Mouse (Mus musculus): Measurements from ENCODE around the gene H1fnt. TPM values are rescaled to one million over a fixed set of nuclear protein-coding genes. Genes with fewer than 3 reads are reported as not detected.

H1fnt gene
- polyA plus RNA-seq (2012; ENCODE audit: low replicate concordance) = not detected in 2 replicates

DNA sequence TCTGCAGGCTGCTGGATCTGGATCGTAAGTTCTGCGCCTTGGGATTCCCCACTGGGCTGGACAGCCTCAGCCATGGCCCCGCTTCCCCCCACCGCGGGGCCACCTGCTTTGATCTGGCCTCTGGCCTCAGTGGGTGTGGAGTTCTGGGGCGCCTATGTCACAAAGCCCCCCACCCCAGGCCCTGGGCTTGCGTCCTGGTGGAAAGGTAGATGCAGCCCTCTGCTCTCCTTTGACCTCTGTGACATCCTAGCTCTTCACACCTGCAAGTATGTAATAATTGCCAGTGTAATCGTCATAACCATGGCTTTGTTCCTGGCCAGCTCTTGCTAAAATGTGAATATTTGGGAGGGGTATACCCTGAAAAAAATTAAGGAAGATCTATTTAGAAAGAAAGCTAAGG, at the start of gene H1fnt:
H1fnt (minus strand) TSS at position 101 of the 400 bp plus-strand sequence.

GRCm38 (mm10) chr15:98295628-98296551, 38.8 kb upstream of the H1fnt start, which contains the start of gene Zfp641:
TSS of gene Zfp641 (minus strand) at chr15:98296161.

DNA sequence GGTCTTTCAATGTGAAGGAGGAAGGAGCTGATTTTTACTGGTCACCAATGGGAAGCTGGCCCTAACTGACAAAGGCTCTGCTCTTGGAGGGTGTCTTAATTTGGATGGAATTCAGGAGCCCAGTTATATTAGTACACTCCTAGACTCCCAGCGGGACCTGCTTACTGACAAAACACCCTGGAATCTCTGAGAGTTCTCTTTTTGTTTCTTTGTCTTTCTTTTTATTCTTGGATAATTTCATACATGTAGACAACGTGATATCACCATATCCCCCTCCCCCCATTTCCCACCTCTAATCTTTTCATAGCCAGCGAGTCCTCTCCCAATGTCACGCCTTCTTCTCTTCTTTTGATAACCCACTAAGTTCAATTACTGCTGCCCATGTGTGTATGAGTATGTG, 22.7 kb downstream of the H1fnt start, which contains the start of gene Olfr286:
Olfr286 (minus strand) TSS at position 101 of the 400 bp plus-strand sequence.

DNA sequence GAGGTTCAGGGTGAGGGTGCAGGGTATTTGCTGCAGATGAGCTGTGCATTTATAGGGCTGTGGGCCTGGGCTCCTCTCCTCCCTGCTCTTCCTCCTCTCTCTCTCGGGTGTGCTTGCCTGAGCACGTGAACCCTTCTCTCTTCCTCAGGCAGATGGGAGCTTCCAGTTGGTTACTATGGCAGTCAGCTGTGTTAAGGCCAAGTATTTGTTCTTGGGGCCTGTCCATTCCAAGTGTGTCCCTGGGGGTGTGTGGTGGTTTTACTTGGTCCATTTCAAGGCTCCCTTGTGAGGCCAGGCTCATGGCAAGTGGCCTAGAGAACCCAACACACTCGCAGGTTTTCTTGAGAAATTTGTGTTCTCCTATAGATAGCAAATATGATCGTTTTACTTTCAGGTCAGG, 36.2 kb downstream of the H1fnt start, which contains the start of the genes Gm44579 and Olfr287:
Gm44579 (minus strand) TSS at position 101 of the 400 bp plus-strand sequence.
Olfr287 (minus strand) TSS at position 180 of the 400 bp plus-strand sequence.

Other genes with a start within 250 kb of the H1fnt start
- 10.8 and 21.1 TPM in 2 replicates for gene Pfkm, start 164.7 kb downstream of the H1fnt start, polyA plus RNA-seq (2012; ENCODE audit: low replicate concordance)
- 20.6 and 31.0 TPM in 2 replicates for gene Senp1, start 163.5 kb downstream of the H1fnt start, polyA plus RNA-seq (2012; ENCODE audit: low replicate concordance)
- gene Asb8, start 91.7 kb downstream of the H1fnt start, polyA plus RNA-seq (2012; ENCODE audit: low replicate concordance) = 1.5 and 4.5 TPM in 2 replicates
- gene Ccdc184, start 90.1 kb downstream of the H1fnt start, polyA plus RNA-seq (2012; ENCODE audit: low replicate concordance) = 0.27 and 0.57 TPM in 2 replicates
- not detected in 2 replicates for gene Olfr288, start 61.8 kb downstream of the H1fnt start, polyA plus RNA-seq (2012; ENCODE audit: low replicate concordance)
- gene Gm44579, start 36.3 kb downstream of the H1fnt start, polyA plus RNA-seq (2012; ENCODE audit: low replicate concordance) = 0.08 TPM in 1 of 2 replicates, not detected in the other
- gene Olfr287, start 36.2 kb downstream of the H1fnt start, polyA plus RNA-seq (2012; ENCODE audit: low replicate concordance) = not detected in 2 replicates
- not detected in 2 replicates for gene Olfr286, start 22.8 kb downstream of the H1fnt start, polyA plus RNA-seq (2012; ENCODE audit: low replicate concordance)
- 0.03 TPM in 1 of 2 replicates, not detected in the other for gene Zfp641, start 38.9 kb upstream of the H1fnt start, polyA plus RNA-seq (2012; ENCODE audit: low replicate concordance)
- gene Olfr285, start 60.1 kb upstream of the H1fnt start, polyA plus RNA-seq (2012; ENCODE audit: low replicate concordance) = not detected in 2 replicates
- not detected in 2 replicates for gene Olfr284, start 83.7 kb upstream of the H1fnt start, polyA plus RNA-seq (2012; ENCODE audit: low replicate concordance)
- gene Olfr283, start 123.7 kb upstream of the H1fnt start, polyA plus RNA-seq (2012; ENCODE audit: low replicate concordance) = 0.09 TPM in 1 of 2 replicates, not detected in the other
- not detected in 2 replicates for gene Olfr282, start 173.9 kb upstream of the H1fnt start, polyA plus RNA-seq (2012; ENCODE audit: low replicate concordance)
- not detected in 2 replicates for gene Olfr281, start 195.3 kb upstream of the H1fnt start, polyA plus RNA-seq (2012; ENCODE audit: low replicate concordance)
- 0.08 TPM in 1 of 2 replicates, not detected in the other for gene OR5BS1P, start 212.6 kb upstream of the H1fnt start, polyA plus RNA-seq (2012; ENCODE audit: low replicate concordance)
- gene Lalba, start 225.4 kb upstream of the H1fnt start, polyA plus RNA-seq (2012; ENCODE audit: low replicate concordance) = not detected in 2 replicates
- gene Olfr279, start 235.1 kb upstream of the H1fnt start, polyA plus RNA-seq (2012; ENCODE audit: low replicate concordance) = 0.26 TPM in 1 of 2 replicates, not detected in the other

Data from leukemia stem cell, adult 10-12 weeks (primary cell).